Mouse (Mus musculus): ENCODE measurements around the gene Gm37240. TPM values are rescaled to one million over a fixed set of nuclear protein-coding genes. Genes with fewer than 3 reads are reported as not detected.

Gm37240 gene
- total RNA-seq, 2 experiments from 2014 or later: 0.66 to 1.3 TPM

DNA sequence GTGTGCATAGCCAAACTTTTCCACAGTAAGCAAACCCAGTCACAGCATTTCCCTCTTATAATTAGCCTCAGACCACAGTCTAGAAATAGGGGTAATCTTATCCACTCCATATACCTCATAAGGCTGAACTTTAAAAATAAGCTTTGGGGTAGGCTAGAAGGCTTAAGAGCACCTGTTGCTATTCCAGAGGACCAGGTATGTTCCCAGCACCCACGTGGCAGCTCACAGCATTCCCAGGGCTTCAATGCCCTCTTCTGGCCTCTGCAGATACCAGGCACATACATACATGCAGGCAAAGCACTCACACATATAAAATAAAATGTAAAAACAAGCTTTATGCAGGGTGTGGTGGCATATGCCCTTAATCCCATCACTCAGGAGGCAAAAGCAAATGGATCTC lies 53.7 kb downstream of the Gm37240 start:
- intact Hi-C loops (cut with DNase I): no loop called here
- no peak for DNase-seq (ENCODE audit: low spot score in 2 of 2)

DNA sequence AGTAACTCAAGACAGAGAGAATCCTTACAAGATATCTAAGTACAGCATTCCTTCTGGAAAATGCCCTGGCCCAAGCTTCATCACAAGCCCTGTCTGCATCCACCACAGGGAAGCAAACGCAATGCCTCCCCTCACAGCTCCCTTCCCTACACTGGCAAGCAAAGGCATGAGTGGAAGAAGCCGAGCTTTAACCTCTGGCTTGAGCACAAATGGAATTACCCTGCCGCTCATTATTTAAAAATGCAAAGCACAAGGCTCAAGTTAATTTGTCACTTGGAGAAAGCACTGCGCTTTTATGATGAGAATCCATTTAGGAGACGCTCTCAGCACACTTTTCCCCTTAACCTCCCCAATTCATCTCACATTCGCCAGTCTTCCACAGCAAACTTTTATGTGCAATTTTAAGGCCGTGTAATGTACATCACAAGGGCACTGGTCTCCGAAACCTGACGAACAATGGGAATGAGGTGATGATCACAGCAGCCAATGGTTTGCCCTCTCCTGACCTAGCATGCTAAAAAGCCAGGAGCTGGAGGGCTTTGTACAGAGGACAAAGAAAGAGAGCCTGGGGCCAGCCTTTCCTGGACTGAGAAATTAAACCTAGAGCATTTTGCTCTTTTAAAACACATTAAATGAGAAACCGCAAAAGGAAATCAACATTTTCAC lies 54.7 kb downstream of the Gm37240 start:
- intact Hi-C loops (cut with DNase I): no loop called here
- no peak for DNase-seq (ENCODE audit: low spot score in 2 of 2)

DNA sequence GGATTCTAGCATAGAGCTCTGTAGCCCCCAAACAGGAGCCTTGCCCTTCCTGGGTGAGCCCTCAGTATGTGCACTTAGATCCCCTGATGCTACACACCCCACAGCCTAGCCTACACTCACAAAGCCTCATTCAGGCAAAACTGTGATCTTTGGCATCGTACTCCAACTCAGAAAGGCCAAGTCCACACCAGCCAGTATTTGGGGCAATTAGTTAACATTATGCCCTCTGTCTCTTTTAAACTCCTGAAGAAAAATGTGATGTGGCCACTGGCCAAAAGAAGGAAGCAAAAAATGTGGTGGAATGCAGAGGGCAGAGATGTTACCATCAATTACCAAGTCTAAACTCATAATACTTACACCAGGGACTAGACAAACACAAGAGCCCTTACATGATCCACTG lies 55.5 kb downstream of the Gm37240 start:
- DNase-seq (ENCODE audit: low spot score in 2 of 2): no peak
- intact Hi-C loops (cut with DNase I): no loop called here

DNA sequence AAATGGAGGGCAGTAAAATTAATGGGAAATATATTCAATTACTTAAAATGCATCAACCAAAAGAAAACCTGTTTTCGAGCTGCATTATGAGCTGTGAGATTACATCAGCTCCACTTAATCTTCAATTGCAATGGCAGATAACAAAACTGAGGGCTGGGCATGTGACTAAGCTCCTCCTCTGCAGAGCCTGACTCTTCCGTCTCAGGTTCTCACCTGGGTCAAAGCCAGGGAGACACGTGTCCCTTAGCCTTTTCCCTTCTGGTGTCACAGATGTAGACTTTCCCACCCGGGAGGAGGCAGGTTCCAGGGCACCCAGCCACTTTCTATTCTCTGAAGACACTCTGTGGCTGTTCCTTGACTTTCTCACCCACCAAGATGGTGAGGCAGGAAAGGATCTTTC lies 58.3 kb downstream of the Gm37240 start:
- no peak for DNase-seq (ENCODE audit: low spot score in 2 of 2)
- intact Hi-C loops (cut with DNase I): no loop called here

DNA sequence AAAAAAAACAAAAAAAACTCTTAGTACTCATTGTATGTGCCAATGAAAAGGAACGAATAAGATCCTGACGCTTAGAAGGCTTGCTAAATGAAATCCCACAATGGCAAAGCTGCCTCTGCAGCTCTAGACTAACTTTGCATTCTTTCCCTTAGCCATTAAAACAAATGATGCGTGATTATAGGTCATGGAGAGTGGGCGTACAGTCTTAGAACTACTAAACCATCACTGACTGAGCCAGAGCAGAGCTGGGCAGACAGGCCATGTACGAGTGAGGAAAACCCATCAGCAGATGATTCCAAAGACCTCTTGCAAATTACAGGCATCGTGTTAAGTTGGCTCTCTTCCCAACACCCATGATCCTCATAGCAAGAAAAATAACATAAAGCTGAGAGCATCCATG lies 59.5 kb downstream of the Gm37240 start:
- intact Hi-C loops (cut with DNase I): no loop called here
- DNase-seq (ENCODE audit: low spot score in 2 of 2): no peak

DNA sequence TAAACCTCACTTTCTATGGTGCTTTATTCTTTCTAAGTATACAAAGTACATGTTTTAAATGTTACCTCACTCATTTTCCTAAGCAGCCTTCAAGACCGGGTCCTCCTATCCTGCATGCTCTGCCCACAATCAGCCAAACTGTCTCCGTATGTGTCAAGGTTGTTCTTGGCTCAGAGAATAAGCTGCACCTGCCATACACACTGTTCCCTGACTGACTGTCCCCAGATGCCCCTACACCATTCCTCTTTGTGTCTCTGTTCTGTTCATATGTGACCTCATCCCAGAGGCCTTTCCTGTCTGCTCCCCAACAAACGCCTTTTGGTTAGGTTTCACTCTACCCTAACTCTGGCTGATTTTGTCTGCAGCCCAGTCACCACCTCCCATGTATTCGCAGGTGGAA lies 60.0 kb downstream of the Gm37240 start:
- DNase-seq (ENCODE audit: low spot score in 2 of 2): no peak
- intact Hi-C loops (cut with DNase I): no loop called here

DNA sequence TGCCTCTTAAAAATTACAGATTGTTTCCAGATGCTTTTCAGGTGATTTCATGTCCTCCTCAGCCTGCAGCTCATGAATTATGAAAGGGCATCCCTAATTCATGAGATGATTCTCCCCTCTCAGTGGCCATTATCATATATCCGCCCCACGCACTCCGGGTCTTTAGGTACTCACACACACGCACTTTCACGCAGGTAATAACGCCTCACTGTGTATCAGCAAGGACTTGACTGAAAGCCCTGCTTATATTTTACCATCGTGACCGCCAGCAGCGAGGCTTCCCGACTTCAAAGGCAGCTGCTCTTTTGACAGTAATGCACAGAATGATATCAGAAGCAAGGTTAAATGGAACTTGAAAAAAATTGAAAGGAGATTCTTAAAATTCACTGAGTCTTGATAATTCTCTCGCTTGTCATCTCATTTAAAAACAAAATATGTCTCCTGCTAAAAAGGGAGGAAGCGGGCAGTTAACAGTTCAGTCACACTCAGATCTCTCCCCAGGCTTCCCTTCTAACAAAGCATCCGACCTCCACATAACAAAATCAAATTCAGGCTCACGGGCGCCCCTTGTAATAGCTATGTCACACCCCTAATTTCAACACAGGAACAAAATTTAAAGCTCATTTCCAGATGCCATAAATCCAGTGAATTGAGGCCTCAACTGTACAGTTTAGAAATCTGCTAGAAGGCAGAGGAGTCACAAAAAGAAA lies 66.3 kb downstream of the Gm37240 start:
- DNase-seq (ENCODE audit: low spot score in 2 of 2): no peak
- intact Hi-C loops (cut with DNase I): no loop called here

DNA sequence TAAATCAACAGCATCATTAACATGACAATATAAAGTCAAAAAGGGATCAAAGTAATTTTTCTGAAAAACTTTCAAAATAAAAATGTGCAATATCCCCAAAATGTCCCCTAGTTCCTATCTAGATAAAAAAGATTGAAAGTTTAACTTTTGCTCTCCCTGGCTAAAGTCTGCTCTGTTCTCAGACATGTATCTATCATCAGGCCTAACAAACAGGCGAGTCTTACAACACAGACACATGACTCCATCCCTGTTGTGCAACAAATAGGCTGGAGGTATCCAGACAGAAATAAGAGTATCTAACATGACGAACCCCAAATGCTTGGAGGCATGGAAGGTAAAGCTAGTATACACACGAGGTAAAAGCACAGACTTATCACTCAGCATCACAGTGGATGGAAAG lies 68.0 kb downstream of the Gm37240 start:
- intact Hi-C loops (cut with DNase I): no loop called here
- DNase-seq (ENCODE audit: low spot score in 2 of 2): no peak

DNA sequence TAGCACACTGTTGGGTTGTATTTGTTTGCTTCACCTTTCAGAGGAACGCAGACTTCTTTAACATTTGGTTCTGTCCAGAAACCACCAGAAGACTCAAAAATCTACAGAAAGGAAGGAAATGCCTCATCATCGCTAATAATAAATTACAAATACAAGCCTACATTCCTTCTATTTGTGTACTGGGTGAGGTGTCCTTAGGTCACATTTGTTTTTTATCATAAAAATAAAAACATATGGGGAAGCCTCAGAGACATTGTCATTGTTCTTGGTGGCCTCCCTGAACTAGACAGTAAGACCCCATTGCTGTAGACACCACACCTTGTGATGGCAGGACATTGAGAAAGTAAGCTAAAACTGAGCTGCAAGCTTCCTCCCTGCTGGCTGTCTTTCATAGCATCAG lies 70.1 kb downstream of the Gm37240 start, which contains the start of gene Fam160a1:
TSS of gene Fam160a1 (minus strand) at position 101 of the 400 bp plus-strand sequence.
- intact Hi-C loops (cut with DNase I): no loop called here
- no peak for DNase-seq (ENCODE audit: low spot score in 2 of 2)

DNA sequence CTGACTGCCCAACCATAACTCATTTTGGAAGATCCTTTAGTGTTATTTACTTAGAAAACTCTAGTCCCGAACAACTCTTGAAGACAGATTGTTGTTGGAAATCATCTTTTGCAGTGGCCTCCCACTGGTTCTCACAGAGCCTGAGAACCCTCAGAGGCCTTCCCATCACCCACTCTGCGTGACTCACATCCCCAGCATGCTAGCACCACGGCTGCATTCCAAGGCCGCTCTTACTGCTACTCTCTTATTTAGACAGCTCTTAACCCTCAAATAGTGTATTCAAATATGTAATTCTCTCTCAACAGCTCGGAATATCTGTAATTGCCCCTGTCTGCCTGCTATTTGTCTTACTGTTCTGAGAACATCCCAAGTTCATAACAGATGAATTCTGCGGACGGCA lies 73.1 kb downstream of the Gm37240 start:
- intact Hi-C loops (cut with DNase I): no loop called here
- peak; percentile 42 to 45 for DNase-seq (ENCODE audit: low spot score in 2 of 2)

DNA sequence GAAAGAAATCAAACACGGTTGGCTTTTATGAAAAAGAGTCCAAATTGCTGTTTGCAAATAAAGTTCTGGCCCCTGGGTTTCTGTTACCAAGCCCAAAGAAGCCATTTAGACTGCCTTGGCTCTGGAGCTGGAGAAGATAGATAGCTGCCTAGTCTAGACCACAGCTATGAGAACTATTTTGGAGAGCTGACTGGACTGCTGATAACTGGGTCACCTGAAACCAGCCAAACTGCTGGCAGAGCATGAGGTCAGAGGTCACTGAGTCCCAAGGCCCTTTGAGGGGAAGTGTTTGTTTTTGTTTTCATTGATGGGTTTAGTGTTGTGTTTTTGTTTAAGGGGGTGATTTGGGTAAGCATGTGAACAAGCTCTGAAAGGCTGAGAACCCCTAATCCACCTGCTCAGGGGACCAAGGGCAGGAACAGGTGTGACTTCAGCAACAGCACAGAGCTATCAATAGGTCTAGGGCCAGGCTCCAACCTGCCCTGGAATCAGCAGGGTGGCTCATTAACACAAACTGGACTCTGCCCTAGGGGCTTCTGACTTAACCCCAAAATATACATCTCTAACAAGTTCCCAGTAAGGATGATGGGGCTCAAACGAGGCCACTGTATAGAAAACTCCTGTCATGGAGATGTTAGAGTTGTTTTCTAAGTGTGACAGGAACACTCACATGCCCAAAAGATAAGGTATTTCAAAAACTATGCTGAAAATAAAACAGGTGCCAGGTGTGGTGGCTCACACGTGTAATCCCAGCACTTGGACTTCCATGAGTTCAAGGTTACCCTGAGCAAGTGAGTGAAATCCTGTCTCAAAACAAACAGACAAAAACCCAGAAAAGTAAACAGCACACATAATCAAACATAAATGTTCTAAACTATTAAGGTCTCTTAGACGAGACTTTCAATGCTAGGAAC lies 74.0 kb downstream of the Gm37240 start:
- intact Hi-C loops (cut with DNase I): no loop called here
- DNase-seq (ENCODE audit: low spot score in 2 of 2): no peak

DNA sequence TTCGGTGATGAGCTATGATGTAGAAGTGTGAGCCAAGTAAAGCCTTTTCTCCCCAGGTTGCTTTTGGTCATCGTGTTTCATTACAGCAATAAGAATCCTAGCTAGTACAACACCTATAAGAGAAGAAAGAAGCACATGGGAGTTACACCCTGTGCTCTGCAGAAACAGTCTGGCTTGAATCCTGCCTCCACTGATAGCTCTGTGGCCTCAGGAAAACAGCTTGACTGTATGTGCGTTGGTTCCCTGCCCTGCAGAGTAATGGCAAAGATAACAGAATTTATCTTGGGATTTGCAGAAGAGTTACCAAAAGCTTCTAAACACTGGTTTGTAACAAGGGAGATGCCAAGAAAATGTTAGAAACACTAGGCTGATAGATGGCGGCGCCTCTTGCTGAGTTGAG lies 75.3 kb downstream of the Gm37240 start:
- intact Hi-C loops (cut with DNase I): no loop called here
- no peak for DNase-seq (ENCODE audit: low spot score in 2 of 2)

DNA sequence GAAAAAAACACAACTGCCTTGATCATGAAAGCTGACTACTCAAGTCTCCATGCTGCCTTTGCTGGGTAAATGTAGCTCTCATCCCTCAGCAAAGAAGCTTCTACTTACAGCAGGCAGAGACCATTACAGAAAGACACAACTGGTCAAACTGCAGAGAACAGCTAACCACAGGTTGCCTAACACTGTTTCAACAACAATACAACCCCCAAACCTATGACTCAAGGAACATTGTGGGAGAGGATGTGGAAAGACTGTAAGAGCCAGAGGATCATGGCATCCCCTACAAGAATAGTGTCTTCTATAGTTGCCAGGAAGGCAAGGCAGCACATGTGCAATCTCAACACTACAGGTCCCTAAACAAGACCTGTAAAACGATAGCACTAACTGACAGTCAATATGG lies 94.2 kb downstream of the Gm37240 start:
- intact Hi-C loops (cut with DNase I): no loop called here
- DNase-seq (ENCODE audit: low spot score in 2 of 2): no peak

DNA sequence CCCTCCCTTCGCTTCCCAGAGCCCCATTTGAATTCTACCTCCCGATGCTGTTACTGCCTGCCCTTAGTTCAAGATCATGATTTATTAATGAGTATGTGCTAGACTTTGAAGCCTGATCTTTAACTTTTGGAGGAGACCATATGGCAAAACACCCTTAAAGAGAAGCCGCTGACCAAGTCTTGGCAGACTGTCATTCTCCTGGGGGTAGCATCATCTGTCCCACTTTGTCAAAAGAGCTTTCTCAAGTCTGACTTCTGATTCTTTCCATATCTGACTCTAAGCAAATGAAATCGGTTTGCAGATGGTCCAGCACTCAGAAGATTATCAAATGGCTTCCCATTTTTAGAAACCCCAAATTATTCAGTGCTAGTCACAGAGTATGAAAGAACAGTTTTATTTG lies 97.6 kb downstream of the Gm37240 start:
- intact Hi-C loops (cut with DNase I): no loop called here
- no peak for DNase-seq (ENCODE audit: low spot score in 2 of 2)

DNA sequence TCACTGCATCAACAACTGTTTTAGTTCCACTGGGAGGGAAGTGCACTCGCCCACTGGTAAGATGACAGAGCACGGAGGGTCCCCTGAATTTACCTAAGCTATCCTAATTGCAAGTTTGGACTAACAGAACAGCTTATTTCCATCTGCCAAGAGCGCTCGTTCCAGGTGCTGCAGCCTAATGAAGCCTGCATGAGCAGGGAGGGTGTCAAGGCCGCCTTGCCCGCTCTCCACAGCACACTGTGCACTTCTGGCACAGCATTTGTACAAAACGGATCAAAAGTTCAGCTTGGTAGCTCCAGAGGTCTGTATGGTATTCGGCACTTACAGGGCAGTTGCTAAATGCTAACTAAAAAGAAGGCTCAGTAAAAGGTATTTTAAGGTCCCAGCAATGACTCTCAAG lies 100.8 kb downstream of the Gm37240 start:
- no peak for DNase-seq (ENCODE audit: low spot score in 2 of 2)
- intact Hi-C loops (cut with DNase I): no loop called here

DNA sequence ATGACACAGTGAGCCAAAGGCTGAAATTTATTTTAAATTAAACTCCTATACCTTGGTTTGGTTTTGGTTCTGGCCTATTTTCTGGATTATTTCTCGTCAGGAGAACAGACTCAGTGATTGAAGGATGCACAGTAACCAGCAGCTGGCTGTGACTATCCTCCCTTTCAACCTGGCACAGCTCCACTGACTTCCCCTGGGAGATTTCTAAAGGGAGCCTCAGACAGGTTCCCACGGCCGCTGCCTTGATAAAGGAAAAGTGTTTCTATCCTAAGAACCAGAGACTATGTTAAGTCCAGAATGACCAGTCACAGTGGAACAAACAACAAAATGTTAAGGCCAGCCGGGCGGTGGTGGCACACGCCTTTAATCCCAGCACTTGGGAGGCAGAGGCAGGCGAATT lies 106.4 kb downstream of the Gm37240 start:
- DNase-seq (ENCODE audit: low spot score in 2 of 2): no peak
- intact Hi-C loops (cut with DNase I): no loop called here

DNA sequence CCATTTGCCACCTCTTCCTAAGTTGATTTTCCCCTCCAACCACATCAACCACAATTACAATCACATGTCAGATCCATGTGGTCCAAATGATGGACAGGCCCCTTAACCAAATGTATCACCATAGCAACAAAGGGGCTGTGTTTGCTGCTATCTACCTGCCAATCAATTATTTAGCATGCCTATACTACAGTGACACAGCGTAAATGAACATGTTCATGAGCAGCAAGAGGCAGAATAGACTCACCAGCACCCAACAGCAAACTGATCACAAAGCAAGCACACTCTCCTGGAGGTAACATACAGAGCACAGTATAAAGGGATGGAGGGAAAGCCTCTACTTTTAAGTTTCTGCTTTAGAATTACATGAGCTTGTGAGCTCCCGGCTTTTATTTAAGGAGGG lies 107.0 kb downstream of the Gm37240 start:
- intact Hi-C loops (cut with DNase I): no loop called here
- DNase-seq (ENCODE audit: low spot score in 2 of 2): no peak

DNA sequence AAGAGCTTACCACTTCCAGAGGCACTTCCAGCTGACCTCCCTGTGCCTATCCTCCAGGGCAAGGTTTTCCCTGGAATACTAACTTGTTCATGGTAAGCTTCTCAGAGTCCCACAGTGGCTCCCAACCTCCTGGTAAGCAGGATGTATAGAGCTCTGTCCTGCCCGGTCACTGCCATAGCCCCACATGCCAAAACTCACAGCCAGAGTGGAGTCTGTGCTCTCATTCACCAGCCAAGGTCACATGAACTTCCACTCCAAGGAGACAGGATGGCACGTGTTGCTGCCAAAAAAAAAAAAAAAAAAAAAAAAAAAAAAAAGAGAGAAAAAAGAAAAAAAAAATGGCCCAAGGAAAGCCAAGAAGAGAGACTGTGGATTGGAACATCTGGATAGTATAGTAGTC lies 109.5 kb downstream of the Gm37240 start:
- intact Hi-C loops (cut with DNase I): no loop called here
- DNase-seq (ENCODE audit: low spot score in 2 of 2): no peak

DNA sequence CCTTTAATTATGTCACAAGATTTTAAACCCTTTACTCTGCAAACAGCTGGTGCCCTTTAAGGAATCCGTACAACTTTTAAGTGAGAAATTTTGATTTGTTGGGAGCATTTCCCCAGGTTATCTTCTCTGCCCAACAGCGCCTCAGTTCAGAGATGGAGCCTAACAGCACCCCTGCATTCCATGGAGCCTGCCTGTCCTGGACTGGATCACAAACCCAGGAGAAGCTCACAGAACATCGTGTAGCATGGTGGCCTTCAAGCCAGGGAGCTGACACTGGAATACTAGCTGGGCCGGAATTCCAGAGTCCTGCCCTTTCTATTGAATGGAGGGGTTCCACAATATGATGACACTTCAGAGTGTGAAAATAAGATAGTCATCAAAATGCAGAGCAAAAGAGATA lies 110.0 kb downstream of the Gm37240 start:
- intact Hi-C loops (cut with DNase I): no loop called here
- DNase-seq (ENCODE audit: low spot score in 2 of 2): no peak

DNA sequence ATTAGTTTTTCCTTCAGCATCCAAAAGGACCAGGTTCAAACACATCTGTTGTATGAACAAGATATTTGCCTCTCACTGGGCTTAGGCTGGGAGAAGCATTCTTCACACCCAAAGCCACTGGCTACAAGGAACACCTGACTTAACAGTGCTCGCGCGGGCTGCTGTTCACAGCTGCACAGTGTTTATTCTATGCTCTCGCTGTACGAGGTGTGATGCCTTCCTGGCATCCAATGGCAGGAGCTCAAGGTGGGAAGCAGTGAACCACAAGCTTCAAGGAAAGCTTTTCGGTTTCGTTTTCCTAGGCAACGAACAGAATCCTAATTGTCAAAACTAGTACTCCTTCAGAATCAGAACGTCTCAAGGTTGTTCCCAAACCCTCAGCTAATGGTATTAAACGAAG lies 110.6 kb downstream of the Gm37240 start:
- no peak for DNase-seq (ENCODE audit: low spot score in 2 of 2)
- intact Hi-C loops (cut with DNase I): no loop called here

DNA sequence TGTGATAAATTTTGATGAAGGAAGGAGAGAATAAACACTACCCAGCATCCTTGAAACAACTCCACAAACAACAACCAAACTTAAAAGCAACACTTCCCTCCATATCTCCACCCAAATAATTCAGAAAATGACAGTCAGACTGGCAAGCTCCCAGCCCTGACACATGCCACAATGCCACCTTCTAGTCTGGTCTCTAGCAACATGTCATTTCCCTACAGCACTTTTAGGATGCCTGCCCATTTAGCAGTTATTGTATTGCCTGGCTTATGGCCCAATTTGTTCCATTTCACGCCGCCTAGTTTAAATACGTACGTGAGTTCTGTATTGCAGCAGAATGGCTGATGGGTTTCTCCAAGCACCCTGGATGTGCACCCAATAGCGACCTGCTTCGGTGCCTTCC lies 111.2 kb downstream of the Gm37240 start:
- intact Hi-C loops (cut with DNase I): no loop called here
- no peak for DNase-seq (ENCODE audit: low spot score in 2 of 2)

Measured in left cerebral cortex, postnatal 36 days (tissue).